Mouse (Mus musculus): Measurements from ENCODE around the gene Macrod2.

GRCm38 (mm10) chr2:141156979-141157593, 762.0 kb downstream of the Macrod2 start:
- no peak for TF ChIP-seq CTCF (IDR thresholded peaks at IDR 0.05; ENCODE audit: low read depth, low read length)
- TF ChIP-seq POLR2A (IDR thresholded peaks at IDR 0.05; ENCODE audit: extremely low read depth, insufficient read depth, low read length): no peak
